Comparison of ENCODE assay signal across 14 mouse cellular contexts in genomic region chr3:87761408-87762375, GRCm38 (mm10). TPM values are rescaled to one million over a fixed set of nuclear protein-coding genes. Genes with fewer than 3 reads are reported as not detected.
DNase-seq lines count a peak whose midpoint lies in the region; ATAC-seq lines count a peak whose summit lies in the region.
"Had no signal": no experiment of that assay in that cellular context is flagged by ENCODE, and none has a peak within 500 bp of the region (broad histone marks: within the 10 kb centered on the region; RNA-seq: fewer than 3 reads in every experiment).

No protein-coding gene starts in this region.

- H3K4me2 ChIP-seq in heart, embryonic 12.5 days, result no peak overlapping the region
- H3K4me2 ChIP-seq in intestine, embryonic 16.5 days (ENCODE audit: low read depth, low read length), result peak overlapping the region; percentile 37

- no peaks in the 10 kb centered on the region for H3K9me3 ChIP-seq in heart, embryonic 10.5 days
- no peaks in the 10 kb centered on the region for H3K9me3 ChIP-seq in heart, embryonic 12.5 days (replicated peaks)
- H3K9me3 ChIP-seq in intestine, embryonic 16.5 days (ENCODE audit: control insufficient read depth, low read length), result no peaks in the 10 kb centered on the region
- H3K9me3 ChIP-seq in limb, embryonic 10.5 days (replicated peaks), result no peaks in the 10 kb centered on the region

- ATAC-seq in heart, embryonic 12.5 days (ENCODE audit: insufficient number of reproducible peaks, low FRiP score), result no peak
- peak; percentile 59 for ATAC-seq in intestine, embryonic 16.5 days
- no peak for ATAC-seq in monocyte, adult 5-6 weeks (replicated peaks; ENCODE audit: insufficient number of reproducible peaks, low FRiP score, low TSS enrichment, poor library complexity, severe bottlenecking)

- peak overlapping the region; percentile 84 for H3K27ac ChIP-seq in heart, embryonic 10.5 days
- no peak overlapping the region for H3K27ac ChIP-seq in heart, embryonic 12.5 days (ENCODE audit: poor library complexity, severe bottlenecking)
- H3K27ac ChIP-seq in intestine, embryonic 16.5 days (ENCODE audit: low read length), result peak overlapping the region; percentile 54
- H3K27ac ChIP-seq in limb, embryonic 10.5 days, result peak overlapping the region; percentile 87
- H3K27ac ChIP-seq: heart, adult 2 months had no signal

- H3K27me3 ChIP-seq in heart, embryonic 10.5 days (ENCODE audit: insufficient read depth, poor library complexity, severe bottlenecking), result peaks cover 54% of the 10 kb centered on the region
- H3K27me3 ChIP-seq in heart, embryonic 12.5 days (replicated peaks), result peaks cover 23% of the 10 kb centered on the region
- H3K27me3 ChIP-seq in intestine, embryonic 16.5 days (replicated peaks; ENCODE audit: control insufficient read depth, insufficient read depth, low read length), result no peaks in the 10 kb centered on the region
- H3K27me3 ChIP-seq in limb, embryonic 10.5 days (ENCODE audit: low read depth, poor library complexity, severe bottlenecking), result peaks cover 16% of the 10 kb centered on the region

- no peak for DNase-seq in heart, embryonic 10.5 days (ENCODE audit: low spot score)
- peak; percentile 80 for DNase-seq in NIH3T3 (ENCODE audit: low read depth)
- DNase-seq in limb, embryonic 10.5 days (ENCODE audit: low spot score), result peak; percentile 58
- no peak for DNase-seq in left cerebral cortex, adult 8-10 months (ENCODE audit: low spot score in 2 of 2)
- DNase-seq in cerebellum, adult 18-20 months, result no peak
- DNase-seq: adrenal gland, postnatal 36 days; heart, adult 2 months had no signal

- H3K36me3 ChIP-seq in heart, embryonic 10.5 days, result peaks cover 12% of the 10 kb centered on the region; the same call in 1 of the 2 replicates
- peaks cover 17% of the 10 kb centered on the region for H3K36me3 ChIP-seq in heart, embryonic 12.5 days
- H3K36me3 ChIP-seq in intestine, embryonic 16.5 days (ENCODE audit: control insufficient read depth, insufficient read depth, low read length), result no peaks in the 10 kb centered on the region
- H3K36me3 ChIP-seq in limb, embryonic 10.5 days, result peaks cover 30% of the 10 kb centered on the region

- H3K9ac ChIP-seq in heart, embryonic 12.5 days, result no peak overlapping the region
- H3K9ac ChIP-seq in intestine, embryonic 16.5 days (ENCODE audit: low read depth, low read length), result peak overlapping the region; percentile 39

- peaks cover 66% of the 10 kb centered on the region for H3K4me1 ChIP-seq in heart, embryonic 10.5 days
- H3K4me1 ChIP-seq in heart, embryonic 12.5 days (replicated peaks), result peaks cover 50% of the 10 kb centered on the region
- H3K4me1 ChIP-seq in intestine, embryonic 16.5 days (ENCODE audit: control insufficient read depth, insufficient read depth, low read length), result peaks cover 61% of the 10 kb centered on the region
- H3K4me1 ChIP-seq in limb, embryonic 10.5 days, result peaks cover 97% of the 10 kb centered on the region

- 63% methylated on average over 20 of the region's 20 CpGs for WGBS in heart, embryonic 10.5 days
- WGBS in heart, embryonic 12.5 days, result 64% methylated on average over 20 of the region's 20 CpGs
- 51% methylated on average over 20 of the region's 20 CpGs for WGBS in intestine, embryonic 16.5 days
- 53% methylated on average over 20 of the region's 20 CpGs for whole genome bisulfite sequencing in limb, embryonic 10.5 days

- no peak overlapping the region for H3K4me3 ChIP-seq in heart, embryonic 10.5 days
- H3K4me3 ChIP-seq in heart, embryonic 12.5 days, result no peak overlapping the region
- H3K4me3 ChIP-seq in intestine, embryonic 16.5 days (ENCODE audit: low read length), result no peak overlapping the region; the same call in 1 of the 2 replicates
- H3K4me3 ChIP-seq in limb, embryonic 10.5 days, result peak overlapping the region; percentile 16; the same call in 1 of the 2 replicates
- H3K4me3 ChIP-seq: heart, adult 2 months; layer of hippocampus, adult 2 months had no signal

RNA-seq across cellular contexts. Expression of gene Lrrc71, which starts 13.3 kb away (rescaled TPM):
- 0.30 and 0.63 TPM in 2 replicates for polyA plus RNA-seq in heart, embryonic 10.5 days (2016; fragmentation: Nextera tagmentation; extraction: Ambion mirVana)
- polyA plus RNA-seq in heart, embryonic 12.5 days (2016; fragmentation: Nextera tagmentation; extraction: Ambion mirVana), result 0.30 and 0.46 TPM in 2 replicates
- 0.39 and 0.58 TPM in 2 replicates for polyA plus RNA-seq in intestine, embryonic 16.5 days (2015; fragmentation: Nextera tagmentation; extraction: Ambion mirVana)
- polyA plus RNA-seq in limb, embryonic 10.5 days (2016; fragmentation: Nextera tagmentation; extraction: Ambion mirVana), result 0.31 and 0.43 TPM in 2 replicates
- 1 to 10 TPM in 2 of 4 experiments, under 1 TPM in 2; 0.57 to 2.5 (median 1.3) TPM for total RNA-seq in left cerebral cortex, adult 8-10 months (2022)
- 0.39 to 1.2 TPM (median 0.53 TPM) in 3 replicates for total RNA-seq in monocyte, adult 5-6 weeks (2017)

RNA-seq across cellular contexts. Expression of gene Ntrk1, which starts 33.3 kb away (rescaled TPM):
- 0.05 and 0.68 TPM in 2 replicates for polyA plus RNA-seq in heart, embryonic 10.5 days (2016; fragmentation: Nextera tagmentation; extraction: Ambion mirVana)
- 0.26 and 0.30 TPM in 2 replicates for polyA plus RNA-seq in heart, embryonic 12.5 days (2016; fragmentation: Nextera tagmentation; extraction: Ambion mirVana)
- 1.4 and 1.6 TPM in 2 replicates for polyA plus RNA-seq in intestine, embryonic 16.5 days (2015; fragmentation: Nextera tagmentation; extraction: Ambion mirVana)
- polyA plus RNA-seq in limb, embryonic 10.5 days (2016; fragmentation: Nextera tagmentation; extraction: Ambion mirVana), result 0.28 and 0.29 TPM in 2 replicates
- total RNA-seq in left cerebral cortex, adult 8-10 months (2022), result 1 to 10 TPM; 1.9 to 3.0 (median 2.5) TPM
- total RNA-seq in monocyte, adult 5-6 weeks (2017), result 0.32 TPM in 1 of 3 replicates, not detected in the others
- total RNA-seq: hematopoietic stem cell, adult 5-6 weeks; liver, adult 2 months; neutrophil, adult 5-6 weeks had no signal

RNA-seq across cellular contexts. Expression of gene Insrr, which starts 35.1 kb away (rescaled TPM):
- polyA plus RNA-seq in heart, embryonic 10.5 days (2016; fragmentation: Nextera tagmentation; extraction: Ambion mirVana), result 0.07 TPM in 1 of 2 replicates, not detected in the other
- polyA plus RNA-seq in heart, embryonic 12.5 days (2016; fragmentation: Nextera tagmentation; extraction: Ambion mirVana), result 0.21 TPM in 1 of 2 replicates, not detected in the other
- polyA plus RNA-seq in intestine, embryonic 16.5 days (2015; fragmentation: Nextera tagmentation; extraction: Ambion mirVana), result 0.27 and 0.39 TPM in 2 replicates
- polyA plus RNA-seq in limb, embryonic 10.5 days (2016; fragmentation: Nextera tagmentation; extraction: Ambion mirVana), result 0.05 and 0.16 TPM in 2 replicates
- total RNA-seq in left cerebral cortex, adult 8-10 months (2022), result 1 to 10 TPM in 2 of 4 experiments, under 1 TPM in 2; 0.66 to 1.6 (median 1.1) TPM
- 0.21 to 0.49 TPM in 2 of 3 replicates, not detected in the other for total RNA-seq in monocyte, adult 5-6 weeks (2017)
- total RNA-seq: liver, adult 2 months; neutrophil, adult 5-6 weeks had no signal

Comparison
In these comparisons a context has a peak if more than half of its experiments do, and no peak if none do; other contexts are left out.
1. DNase-seq: peak in NIH3T3 (single experiment) and limb, embryonic 10.5 days (single experiment); none in heart, embryonic 10.5 days (single experiment), left cerebral cortex, adult 8-10 months (0 of 2) and cerebellum, adult 18-20 months (0 of 2).